8 mouse cellular contexts compared by ENCODE assay signal in genomic region chr11:120250991-120251949, GRCm38 (mm10). TPM values are rescaled to one million over a fixed set of nuclear protein-coding genes. Genes with fewer than 3 reads are reported as not detected.
DNase-seq lines count a peak whose midpoint lies in the region; ATAC-seq lines count a peak whose summit lies in the region.

No protein-coding gene starts in this region.

- no peak overlapping the region; the same call in 1 of the 2 replicates for H3K9ac ChIP-seq in embryonic facial prominence, embryonic 14.5 days (ENCODE audit: low read depth, low read length)
- peak overlapping the region; percentile 42; the same call in 1 of the 2 replicates for H3K9ac ChIP-seq in limb, embryonic 12.5 days (replicated peaks)

- H3K4me3 ChIP-seq in embryonic facial prominence, embryonic 14.5 days (ENCODE audit: low read depth, low read length): no peak overlapping the region
- H3K4me3 ChIP-seq in limb, embryonic 12.5 days (replicated peaks): no peak overlapping the region

- no peak overlapping the region for H3K4me2 ChIP-seq in embryonic facial prominence, embryonic 14.5 days (ENCODE audit: low read depth, low read length)
- H3K4me2 ChIP-seq in limb, embryonic 12.5 days: no peak overlapping the region

- peaks cover 85% of the 10 kb centered on the region for H3K4me1 ChIP-seq in embryonic facial prominence, embryonic 14.5 days (ENCODE audit: control insufficient read depth, insufficient read depth, low read length)
- peaks cover 92% of the 10 kb centered on the region for H3K4me1 ChIP-seq in limb, embryonic 12.5 days (replicated peaks)

- peak; percentile 67 for DNase-seq in gastrocnemius, postnatal 25 days
- no peak for DNase-seq in gastrocnemius, postnatal 10 days
- DNase-seq in 3T3-L1 (ENCODE audit: low read depth, low spot score): peak; percentile 85
- peak; percentile 38 for DNase-seq in embryonic facial prominence, embryonic 14.5 days (ENCODE audit: low spot score)
- DNase-seq in adrenal gland, adult 8-10 months: no peak
- no peak for DNase-seq in frontal cortex, postnatal 25 days (ENCODE audit: low spot score in 2 of 2)
- no peak for DNase-seq in thymus, postnatal 36 days

- no peaks in the 10 kb centered on the region for H3K27me3 ChIP-seq in embryonic facial prominence, embryonic 14.5 days (replicated peaks; ENCODE audit: control insufficient read depth, insufficient read depth, low read length)
- no peaks in the 10 kb centered on the region for H3K27me3 ChIP-seq in limb, embryonic 12.5 days

- H3K27ac ChIP-seq in embryonic facial prominence, embryonic 14.5 days (replicated peaks; ENCODE audit: low read depth, low read length): peak overlapping the region; percentile 50; the same call in 1 of the 2 replicates
- H3K27ac ChIP-seq in limb, embryonic 12.5 days: peak overlapping the region; percentile 54

- no peak for ATAC-seq in embryonic facial prominence, embryonic 14.5 days (ENCODE audit: low read depth)
- no peak for ATAC-seq in limb, embryonic 12.5 days (ENCODE audit: insufficient number of reproducible peaks, insufficient read depth, low FRiP score, low TSS enrichment, low read depth)

- H3K36me3 ChIP-seq in embryonic facial prominence, embryonic 14.5 days (ENCODE audit: control insufficient read depth, insufficient read depth, low read length): no peaks in the 10 kb centered on the region
- peaks cover 12% of the 10 kb centered on the region; the same call in 1 of the 2 replicates for H3K36me3 ChIP-seq in limb, embryonic 12.5 days

- H3K9me3 ChIP-seq in embryonic facial prominence, embryonic 14.5 days (ENCODE audit: control insufficient read depth, low read length): no peaks in the 10 kb centered on the region
- H3K9me3 ChIP-seq in limb, embryonic 12.5 days: no peaks in the 10 kb centered on the region

- 61% methylated on average over 18 of the region's 18 CpGs for WGBS in embryonic facial prominence, embryonic 14.5 days
- 59% methylated on average over 18 of the region's 18 CpGs for WGBS in limb, embryonic 12.5 days

RNA-seq across cellular contexts. Expression of gene Bahcc1, which starts 18.5 kb away (rescaled TPM):
- total RNA-seq in gastrocnemius, postnatal 25 days (2021): 1 to 10 TPM; 3.2 to 4.7 TPM
- total RNA-seq in gastrocnemius, postnatal 10 days (2021): 10 to 100 TPM in 1 of 2 experiments, 1 to 10 TPM in 1; 6.4 to 10.5 TPM
- 11.1 and 12.0 TPM in 2 replicates for polyA plus RNA-seq in embryonic facial prominence, embryonic 14.5 days (2014; fragmentation: Nextera tagmentation; extraction: Ambion mirVana)
- 18.3 and 18.5 TPM in 2 replicates for polyA plus RNA-seq in limb, embryonic 12.5 days (2016; fragmentation: Nextera tagmentation; extraction: Ambion mirVana)
- 10 to 100 TPM; 16.6 to 24.5 (median 19.5) TPM for total RNA-seq in adrenal gland, adult 8-10 months (2022)

Comparison
In these comparisons a context has a peak if more than half of its experiments do, and no peak if none do; other contexts are left out.
1. DNase-seq: peak in gastrocnemius, postnatal 25 days (single experiment), 3T3-L1 (single experiment) and embryonic facial prominence, embryonic 14.5 days (single experiment); none in gastrocnemius, postnatal 10 days (single experiment), adrenal gland, adult 8-10 months (single experiment), frontal cortex, postnatal 25 days (0 of 2) and thymus, postnatal 36 days (0 of 2).